Mouse (Mus musculus) lung, adult 2 months (tissue): ENCODE results near the gene Rin2.

ENCODE experiments used
- CTCF ChIP-seq: fragments of 200-500 bp; IDR thresholded peaks from 2 replicates; pipeline ENCODE4 v1.5.1; 2011; ENCODE audit warnings: mild to moderate bottlenecking, low read length, control low read depth; ENCODE audit not compliant: insufficient read depth
- POLR2A ChIP-seq: fragments of 200-500 bp; IDR thresholded peaks from 2 replicates; pipeline ENCODE4 v1.6.1; 2011; ENCODE audit warnings: low read depth, mild to moderate bottlenecking, control low read depth, low read length, borderline replicate concordance; ENCODE audit errors: extremely low read depth

GRCm38 (mm10) chr2:145865344-145865743 is 190.3 kb downstream of the Rin2 start:
- TF ChIP-seq CTCF = no peak
- TF ChIP-seq POLR2A = no peak
